Mouse (Mus musculus) heart, embryonic 12.5 days (tissue): ENCODE data around the gene Ubap2l. TPM values are rescaled to one million over a fixed set of nuclear protein-coding genes. Genes with fewer than 3 reads are reported as not detected.

ENCODE experiments used
- ATAC-seq: fragments of 200-750 bp; cut with Nextera tagmentation; 2 replicates; pipeline ENCODE4 v1.8.0; 2017; ENCODE audit warnings: moderate TSS enrichment, moderate library complexity; ENCODE audit not compliant: insufficient number of reproducible peaks, low FRiP score
- H3K27ac ChIP-seq: fragments of 300-500 bp; sonication (generic); 2 replicates; pipeline ENCODE4 v1.5.1; 2016; ENCODE audit warnings: mild to moderate bottlenecking, moderate library complexity; ENCODE audit not compliant: poor library complexity, severe bottlenecking
- H3K27me3 ChIP-seq: fragments of 300-500 bp; sonication (generic); replicated peaks from 2 replicates; pipeline ENCODE4 v1.6.1; 2016; ENCODE audit warnings: mild to moderate bottlenecking, moderate library complexity
- H3K36me3 ChIP-seq: fragments of 300-500 bp; sonication (generic); 2 replicates; pipeline ENCODE4 v1.6.1; 2016; ENCODE audit warnings: mild to moderate bottlenecking, moderate library complexity
- H3K4me1 ChIP-seq: fragments of 300-500 bp; sonication (generic); replicated peaks from 2 replicates; pipeline ENCODE4 v1.6.1; 2016; ENCODE audit warnings: mild to moderate bottlenecking
- H3K4me2 ChIP-seq: fragments of 300-500 bp; sonication (generic); 2 replicates; pipeline ENCODE4 v1.6.1; 2016; ENCODE audit warnings: mild to moderate bottlenecking, moderate library complexity
- H3K4me3 ChIP-seq: fragments of 300-500 bp; sonication (generic); 2 replicates; pipeline ENCODE4 v1.5.1; 2016; ENCODE audit warnings: mild to moderate bottlenecking
- H3K9ac ChIP-seq: fragments of 300-500 bp; sonication (generic); 2 replicates; pipeline ENCODE4 v1.6.1; 2016; ENCODE audit warnings: mild to moderate bottlenecking, moderate library complexity
- H3K9me3 ChIP-seq: fragments of 300-500 bp; sonication (generic); replicated peaks from 2 replicates; pipeline ENCODE4 v1.6.1; 2016; ENCODE audit warnings: mild to moderate bottlenecking, moderate library complexity
- WGBS: fragments of 180-500 bp; shearing (Covaris S2); methylation state at CpG from one replicate; pipeline ENCODE4 v1.1.7; 2016; 5-methylcytosine and 5-hydroxymethylcytosine counted together
- microRNA counts: library from miRNA; unstranded; fragments of <30 nt; microRNA quantifications from one replicate; lab custom pipeline; 2017
- microRNA-seq: library from miRNA; unstranded; fragments of <30 nt; microRNA quantifications from one replicate; pipeline ENCODE4, GENCODE M21; 2017
- polyA plus RNA-seq: library from polyadenylated mRNA; unstranded; fragments of >200 nt; fragmentation: Nextera tagmentation; extraction: Ambion mirVana; gene quantifications from 2 replicates; pipeline ENCODE4 v1.2.1, GENCODE M21; 2016

Gene Ubap2l
- polyA plus RNA-seq, 1 experiment from 2014 or later, result 178 TPM

- no peaks in the 10 kb centered on the region for H3K27me3 ChIP-seq
- H3K36me3 ChIP-seq, result peaks cover 83% of the 10 kb centered on the region
- H3K27ac ChIP-seq, result no peak overlapping the region
- H3K4me2 ChIP-seq, result no peak overlapping the region
- no peak overlapping the region for H3K9ac ChIP-seq
- no peak for ATAC-seq
- H3K9me3 ChIP-seq, result no peaks in the 10 kb centered on the region
- H3K4me3 ChIP-seq, result no peak overlapping the region
- 90% methylated on average over 7 of the region's 7 CpGs for WGBS
- H3K4me1 ChIP-seq, result peaks cover 29% of the 10 kb centered on the region
Observed at GRCm38 (mm10) chr3:89956177-89956971, 96.1 kb downstream of the Ubap2l start.

GRCm38 (mm10) chr3:89953420-89953819 is 99.0 kb downstream of the Ubap2l start:
- peaks cover 100% of the 10 kb centered on the region for H3K36me3 ChIP-seq
- no peaks in the 10 kb centered on the region for H3K9me3 ChIP-seq
- no peak overlapping the region for H3K4me3 ChIP-seq
- WGBS, result 4% methylated on average over 4 of the region's 4 CpGs
- no peaks in the 10 kb centered on the region for H3K27me3 ChIP-seq
- H3K27ac ChIP-seq, result no peak overlapping the region
- no peak overlapping the region for H3K9ac ChIP-seq
- H3K4me1 ChIP-seq, result peaks cover 14% of the 10 kb centered on the region; the same call in 1 of the 2 replicates
- no peak overlapping the region for H3K4me2 ChIP-seq
- ATAC-seq, result no peak

MicroRNAs encoded within 50 kb of the gene (microRNA counts, 519-probe panel; counts per million panel counts)
- not detected for microRNA mmu-miR-190b (lab: Ali Mortazavi, UCI)

Small RNAs within 50 kb of the gene (microRNA-seq; reads per million reads assigned to microRNA genes)
- gene Mir190b (14.9 reads per million, percentile 29 among the genes with 10 or more reads in this experiment), gene Mir7669 (1.2 reads per million)

Other genes with a start within 250 kb of the Ubap2l start
- 9.6 and 10.5 TPM in 2 replicates for gene She, start 221.3 kb downstream of the Ubap2l start, polyA plus RNA-seq
- 0.47 and 0.59 TPM in 2 replicates for gene Il6ra, start 139.4 kb downstream of the Ubap2l start, polyA plus RNA-seq
- 20.0 and 20.8 TPM in 2 replicates for gene Atp8b2, start 89.1 kb downstream of the Ubap2l start, polyA plus RNA-seq
- 79.4 and 85.4 TPM in 2 replicates for gene Hax1, start 53.8 kb downstream of the Ubap2l start, polyA plus RNA-seq
- gene 4933434E20Rik, start 992 bp downstream of the Ubap2l start, polyA plus RNA-seq, result 136 and 141 TPM in 2 replicates
- gene Tpm3, start 20.0 kb upstream of the Ubap2l start, polyA plus RNA-seq, result 335 and 344 TPM in 2 replicates
- gene Nup210l, start 51.5 kb upstream of the Ubap2l start, polyA plus RNA-seq, result 0.33 and 0.40 TPM in 2 replicates
- 771 and 793 TPM in 2 replicates for gene Rps27, start 161.0 kb upstream of the Ubap2l start, polyA plus RNA-seq
- gene Rab13, start 161.1 kb upstream of the Ubap2l start, polyA plus RNA-seq, result 26.8 and 28.0 TPM in 2 replicates
- 83.0 and 84.3 TPM in 2 replicates for gene Jtb, start 179.0 kb upstream of the Ubap2l start, polyA plus RNA-seq
- gene Creb3l4, start 190.9 kb upstream of the Ubap2l start, polyA plus RNA-seq, result 2.3 TPM in 2 replicates
- 63.5 and 67.8 TPM in 2 replicates for gene Slc39a1, start 195.5 kb upstream of the Ubap2l start, polyA plus RNA-seq
- gene Crtc2, start 201.5 kb upstream of the Ubap2l start, polyA plus RNA-seq, result 14.6 and 18.7 TPM in 2 replicates
- gene Dennd4b, start 212.6 kb upstream of the Ubap2l start, polyA plus RNA-seq, result 6.1 and 8.2 TPM in 2 replicates
- 8.5 and 10.0 TPM in 2 replicates for gene Gatad2b, start 240.6 kb upstream of the Ubap2l start, polyA plus RNA-seq